ENCODE assay signal across 8 mouse cellular contexts in the genomic region with DNA sequence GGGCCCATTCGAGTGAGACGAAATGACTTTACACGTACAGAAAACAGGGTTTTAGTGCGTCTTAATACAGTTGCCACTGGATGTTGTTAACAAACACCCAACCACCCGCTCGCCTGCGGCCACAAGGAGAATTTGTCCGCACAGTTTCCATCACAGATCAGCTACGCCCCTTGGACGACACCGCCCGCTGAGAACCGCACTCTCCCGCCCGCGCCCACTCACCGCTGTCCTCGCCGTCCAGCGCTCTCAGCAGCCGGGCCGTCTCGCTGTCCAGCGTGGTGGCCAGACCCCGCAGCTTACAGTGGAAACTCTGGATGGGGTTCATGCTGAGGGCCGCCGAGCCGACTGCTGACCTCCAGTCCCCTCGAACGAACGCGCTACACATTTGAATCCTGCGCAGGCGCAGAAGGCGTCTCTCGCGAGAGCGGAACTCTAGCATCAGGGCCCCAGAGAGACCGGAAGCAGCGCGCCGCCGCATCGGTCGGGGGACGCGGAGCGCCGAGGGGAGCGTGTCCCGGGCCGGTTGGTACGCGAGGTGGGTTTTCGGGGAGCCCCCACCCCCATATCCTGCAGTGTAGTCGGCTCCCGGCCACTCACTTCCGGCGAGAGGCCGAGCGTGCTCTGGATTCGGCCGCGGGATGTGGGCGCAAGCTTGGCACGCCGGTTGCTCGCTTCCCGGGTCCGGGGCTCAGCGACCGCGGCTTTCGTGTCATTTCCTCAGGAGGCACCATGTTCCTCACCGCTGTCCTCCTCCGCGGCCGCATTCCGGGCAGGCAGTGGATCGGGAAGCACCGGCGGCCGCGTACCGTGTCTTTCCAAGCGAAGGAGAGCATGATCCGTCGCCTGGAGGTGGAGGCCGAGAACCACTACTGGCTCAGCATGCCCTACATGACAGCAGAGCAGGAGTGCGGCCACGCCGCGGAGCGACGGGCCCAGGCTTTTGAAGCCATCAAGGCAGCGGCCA. TPM values are rescaled to one million over a fixed set of nuclear protein-coding genes. Genes with fewer than 3 reads are reported as not detected.
DNase-seq lines count a peak whose midpoint lies in the region; ATAC-seq and TF ChIP-seq lines count a peak whose summit lies in the region.

A gene (minus strand): TSS at position 398 of the 964 bp plus-strand sequence.
A gene (plus strand): TSS at position 447 of the 964 bp plus-strand sequence.

- no peaks in the 10 kb centered on the region for H3K9me3 ChIP-seq in heart, embryonic 11.5 days (replicated peaks; ENCODE audit: control insufficient read depth, low read length)
- H3K9me3 ChIP-seq in kidney, embryonic 16.5 days (ENCODE audit: low read length): no peaks in the 10 kb centered on the region

- WGBS in heart, embryonic 11.5 days (ENCODE audit: insufficient replicate concordance): under 1% methylated on average over 93 of the region's 96 CpGs
- under 1% methylated on average over 96 of the region's 96 CpGs for WGBS in kidney, embryonic 16.5 days
- under 1% methylated on average over 96 of the region's 96 CpGs for WGBS in liver, adult 2 months

- ATAC-seq in heart, embryonic 11.5 days (replicated peaks; ENCODE audit: insufficient number of reproducible peaks, low FRiP score, low TSS enrichment): peak; percentile 93
- peak; percentile 97 for ATAC-seq in kidney, embryonic 16.5 days (ENCODE audit: low FRiP score, low TSS enrichment)

- TF ChIP-seq POLR2A in bone marrow macrophage, adult 2 months (IDR thresholded peaks at IDR 0.05; ENCODE audit: borderline replicate concordance, low read depth, low read length): peak; percentile 51; the same call in 1 of the 2 replicates
- peak; percentile 86 for TF ChIP-seq POLR2A in embryonic fibroblast, embryonic 13.5 days (IDR thresholded peaks at IDR 0.05; ENCODE audit: low read depth, low read length)
- peak; percentile 69 for TF ChIP-seq POLR2A in liver, adult 2 months (IDR thresholded peaks at IDR 0.05; ENCODE audit: extremely low read depth, insufficient read depth, low read length)
- peak; percentile 90 for TF ChIP-seq POLR2A in myocyte (IDR thresholded peaks at IDR 0.05; ENCODE audit: insufficient read length, low read depth)

- peak within 1 kb of the TSS; percentile 72 for H3K27ac ChIP-seq in bone marrow macrophage, adult 2 months (ENCODE audit: insufficient read depth, low read depth, low read length)
- H3K27ac ChIP-seq in embryonic fibroblast, embryonic 13.5 days (ENCODE audit: insufficient read depth, low read length): peak within 1 kb of the TSS; percentile 77
- peak within 1 kb of the TSS; percentile 93 for H3K27ac ChIP-seq in heart, embryonic 11.5 days (ENCODE audit: low read depth, low read length)
- peak within 1 kb of the TSS; percentile 95 for H3K27ac ChIP-seq in kidney, embryonic 16.5 days (ENCODE audit: low read length)
- peak within 1 kb of the TSS; percentile 76 for H3K27ac ChIP-seq in liver, adult 2 months (replicated peaks; ENCODE audit: insufficient read depth, low read depth, low read length)

- peaks cover 7% of the 10 kb centered on the region for H3K4me1 ChIP-seq in bone marrow macrophage, adult 2 months (ENCODE audit: control insufficient read depth, insufficient read depth, low read length)
- H3K4me1 ChIP-seq in embryonic fibroblast, embryonic 13.5 days (ENCODE audit: control insufficient read depth, insufficient read depth, low read length): peaks cover 5% of the 10 kb centered on the region; the same call in 1 of the 2 replicates
- H3K4me1 ChIP-seq in heart, embryonic 11.5 days (ENCODE audit: control insufficient read depth, insufficient read depth, low read length): peaks cover 8% of the 10 kb centered on the region
- H3K4me1 ChIP-seq in kidney, embryonic 16.5 days (ENCODE audit: insufficient read depth, low read length): peaks cover 24% of the 10 kb centered on the region
- H3K4me1 ChIP-seq in liver, adult 2 months (ENCODE audit: control insufficient read depth, insufficient read depth, low read length): peaks cover 5% of the 10 kb centered on the region

- H3K4me2 ChIP-seq in heart, embryonic 11.5 days: peak within 1 kb of the TSS; percentile 78
- H3K4me2 ChIP-seq in kidney, embryonic 16.5 days (replicated peaks; ENCODE audit: low read depth, low read length): peak within 1 kb of the TSS; percentile 69
- H3K4me2 ChIP-seq in myocyte (ENCODE audit: low read depth): peak within 1 kb of the TSS; percentile 75

- TF ChIP-seq CTCF in bone marrow macrophage, adult 2 months (IDR thresholded peaks at IDR 0.05; ENCODE audit: low read depth, low read length): no peak
- no peak for TF ChIP-seq CTCF in embryonic fibroblast, embryonic 13.5 days (IDR thresholded peaks at IDR 0.05; ENCODE audit: borderline replicate concordance, insufficient read depth, low read length)
- TF ChIP-seq CTCF in liver, adult 2 months (IDR thresholded peaks at IDR 0.05; ENCODE audit: low read depth, low read length): peak; percentile 18; the same call in 1 of the 2 replicates

- DNase-seq in A20 (ENCODE audit: low read depth, low spot score): peak; percentile 97
- peak; percentile 68 for DNase-seq in liver, adult 2 months (ENCODE audit: extremely low read depth, low read depth, low spot score)
- DNase-seq in splenic B cell, adult 2 months (ENCODE audit: low read depth, low spot score): peak; percentile 94

- peak within 1 kb of the TSS; percentile 92 for H3K9ac ChIP-seq in heart, embryonic 11.5 days (ENCODE audit: low read depth, low read length)
- H3K9ac ChIP-seq in kidney, embryonic 16.5 days (replicated peaks; ENCODE audit: low read length): peak within 1 kb of the TSS; percentile 83
- peak within 1 kb of the TSS; percentile 92 for H3K9ac ChIP-seq in liver, adult 2 months (ENCODE audit: low read depth, low read length)

- peak within 1 kb of the TSS; percentile 81 for H3K4me3 ChIP-seq in bone marrow macrophage, adult 2 months (ENCODE audit: insufficient read depth, low read length)
- peak within 1 kb of the TSS; percentile 85 for H3K4me3 ChIP-seq in embryonic fibroblast, embryonic 13.5 days (ENCODE audit: insufficient read depth, low read length)
- H3K4me3 ChIP-seq in heart, embryonic 11.5 days (ENCODE audit: low read depth, low read length): peak within 1 kb of the TSS; percentile 87
- peak within 1 kb of the TSS; percentile 91 for H3K4me3 ChIP-seq in kidney, embryonic 16.5 days (ENCODE audit: low read length)
- peak within 1 kb of the TSS; percentile 89 for H3K4me3 ChIP-seq in liver, adult 2 months (ENCODE audit: insufficient read depth, low read depth, low read length)
- H3K4me3 ChIP-seq in myocyte: peak within 1 kb of the TSS; percentile 75

- no peaks in the 10 kb centered on the region; the same call in 1 of the 2 replicates for H3K79me2 ChIP-seq in liver, adult 2 months (ENCODE audit: control insufficient read depth, insufficient read depth, low read length)
- peaks cover 41% of the 10 kb centered on the region for H3K79me2 ChIP-seq in myocyte (ENCODE audit: control insufficient read depth, insufficient read depth)

- peak within 1 kb of the TSS; percentile 61 for H3ac ChIP-seq in myocyte (ENCODE audit: control insufficient read depth, insufficient read length)

- H3K27me3 ChIP-seq in heart, embryonic 11.5 days (ENCODE audit: control insufficient read depth, insufficient read depth, low read length): no peaks in the 10 kb centered on the region
- H3K27me3 ChIP-seq in kidney, embryonic 16.5 days (ENCODE audit: insufficient read depth, low read length): no peaks in the 10 kb centered on the region
- H3K27me3 ChIP-seq in liver, adult 2 months (ENCODE audit: control insufficient read depth, insufficient read depth, low read length): no peaks in the 10 kb centered on the region
- H3K27me3 ChIP-seq in myocyte (ENCODE audit: control insufficient read depth, insufficient read depth, insufficient read length): no peaks in the 10 kb centered on the region
- H3K27me3 ChIP-seq in splenic B cell, adult 2 months (ENCODE audit: control insufficient read depth, insufficient read depth, low read length, poor library complexity, severe bottlenecking): no peaks in the 10 kb centered on the region

- H3K36me3 ChIP-seq in heart, embryonic 11.5 days (ENCODE audit: control insufficient read depth, insufficient read depth, low read length): no peaks in the 10 kb centered on the region
- H3K36me3 ChIP-seq in kidney, embryonic 16.5 days (ENCODE audit: insufficient read depth, low read length): peaks cover 11% of the 10 kb centered on the region
- no peaks in the 10 kb centered on the region for H3K36me3 ChIP-seq in liver, adult 2 months (ENCODE audit: control insufficient read depth, insufficient read depth, low read length)
- peaks cover 7% of the 10 kb centered on the region for H3K36me3 ChIP-seq in myocyte (ENCODE audit: control insufficient read depth, insufficient read depth)
- H3K36me3 ChIP-seq in splenic B cell, adult 2 months (ENCODE audit: control insufficient read depth, insufficient read depth, low read length, poor library complexity, severe bottlenecking): no peaks in the 10 kb centered on the region

TF ChIP-seq in myocyte, 11 proteins besides CTCF, POLR2A, EP300 and RAD21 (continues in another document):
- no peak for TF ChIP-seq TCF12 (IDR thresholded peaks at IDR 0.05; ENCODE audit: insufficient read depth, poor library complexity, severe bottlenecking)
- peak; percentile 93 for TF ChIP-seq E2F4 (IDR thresholded peaks at IDR 0.05; ENCODE audit: insufficient read depth)
- TF ChIP-seq TCF3 (IDR thresholded peaks at IDR 0.05; ENCODE audit: insufficient read length, low read depth): no peak
- peak; percentile 96 for TF ChIP-seq POLR2AphosphoS2 (IDR thresholded peaks at IDR 0.05; ENCODE audit: insufficient read length, low read depth)
- no peak for TF ChIP-seq CEBPB (IDR thresholded peaks at IDR 0.05; ENCODE audit: insufficient read depth, poor library complexity, severe bottlenecking)

RNA-seq across cellular contexts. Expression of the first gene that starts in this region (rescaled TPM):
- 12.0 and 13.3 TPM in 2 replicates for polyA plus RNA-seq in bone marrow macrophage, adult 2 months (2012; ENCODE audit: insufficient read depth, insufficient read length, missing spikeins)
- 12.1 and 18.5 TPM in 2 replicates for polyA plus RNA-seq in embryonic fibroblast, embryonic 13.5 days (2011; ENCODE audit: insufficient read length, low read depth, missing spikeins)
- 32.6 and 34.3 TPM in 2 replicates for polyA plus RNA-seq in heart, embryonic 11.5 days (2014; fragmentation: Nextera tagmentation; extraction: Ambion mirVana)
- 40.5 and 42.1 TPM in 2 replicates for polyA plus RNA-seq in kidney, embryonic 16.5 days (2015; fragmentation: Nextera tagmentation; extraction: Ambion mirVana)
- total RNA-seq in liver, adult 2 months (2014; rRNA removed): 0.13 and 0.18 TPM in 2 replicates
- polyA plus RNA-seq in liver, adult 2 months (2012; rRNA removed): not detected in 2 replicates
- polyA plus RNA-seq in myocyte (2012; fragmentation: generic; extraction: Trizol): 3.8 TPM

RNA-seq across cellular contexts. Expression of the second gene that starts in this region (rescaled TPM):
- 53.4 and 65.6 TPM in 2 replicates for polyA plus RNA-seq in bone marrow macrophage, adult 2 months (2012; ENCODE audit: insufficient read depth, insufficient read length, missing spikeins)
- polyA plus RNA-seq in embryonic fibroblast, embryonic 13.5 days (2011; ENCODE audit: insufficient read length, low read depth, missing spikeins): 47.5 and 52.0 TPM in 2 replicates
- 138 and 143 TPM in 2 replicates for polyA plus RNA-seq in heart, embryonic 11.5 days (2014; fragmentation: Nextera tagmentation; extraction: Ambion mirVana)
- 160 and 161 TPM in 2 replicates for polyA plus RNA-seq in kidney, embryonic 16.5 days (2015; fragmentation: Nextera tagmentation; extraction: Ambion mirVana)
- 21.4 and 44.6 TPM in 2 replicates for total RNA-seq in liver, adult 2 months (2014; rRNA removed)
- polyA plus RNA-seq in liver, adult 2 months (2012; rRNA removed): 41.4 and 47.5 TPM in 2 replicates
- polyA plus RNA-seq in myocyte (2012; fragmentation: generic; extraction: Trizol): 133 TPM

Comparison
In these comparisons a context has a peak if more than half of its experiments do, and no peak if none do; other contexts are left out.
1. Peak in every context shown above with its lines: DNase-seq, ATAC-seq, H3K4me3 ChIP-seq and H3K27ac ChIP-seq.